Mouse (Mus musculus) CD4-positive, CD25-positive, alpha-beta regulatory T cell, adult 4 months (primary cell): ENCODE results near the gene Wnk4. TPM values are rescaled to one million over a fixed set of nuclear protein-coding genes. Genes with fewer than 3 reads are reported as not detected.

Experiments
- ATAC-seq: one replicate; pipeline ENCODE4 v1.8.0; 2017
- polyA plus RNA-seq, 2 experiments: library from polyadenylated mRNA; unstranded; fragments of 100-300 nt; shearing (Covaris generic); gene quantifications; one replicate each; pipeline ENCODE4 v1.2.1; 2017

Wnk4 gene
- polyA plus RNA-seq, 2 experiments from 2014 or later = 0.91 to 1.4 TPM

DNA sequence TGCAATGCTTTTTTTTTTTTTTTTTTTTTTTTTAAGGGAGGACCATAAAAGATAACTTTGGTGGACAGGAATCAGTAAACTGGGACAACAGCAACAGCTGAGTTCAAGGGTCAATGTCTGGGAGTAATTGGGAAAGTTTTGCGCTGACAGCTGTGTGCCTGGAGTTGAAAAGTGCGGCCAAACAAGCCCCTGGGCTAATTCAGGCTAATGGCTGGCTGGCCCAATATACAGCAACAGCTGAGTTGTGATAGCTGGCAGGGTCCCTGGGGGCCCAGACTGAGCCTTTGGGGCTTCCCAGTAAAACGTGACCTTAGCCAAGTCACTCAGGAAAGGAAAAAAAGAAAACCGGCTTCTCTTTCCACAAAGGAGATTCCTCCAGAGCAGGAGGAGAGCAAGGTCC is 15.3 kb upstream of the Wnk4 start:
- ATAC-seq = no peak

DNA sequence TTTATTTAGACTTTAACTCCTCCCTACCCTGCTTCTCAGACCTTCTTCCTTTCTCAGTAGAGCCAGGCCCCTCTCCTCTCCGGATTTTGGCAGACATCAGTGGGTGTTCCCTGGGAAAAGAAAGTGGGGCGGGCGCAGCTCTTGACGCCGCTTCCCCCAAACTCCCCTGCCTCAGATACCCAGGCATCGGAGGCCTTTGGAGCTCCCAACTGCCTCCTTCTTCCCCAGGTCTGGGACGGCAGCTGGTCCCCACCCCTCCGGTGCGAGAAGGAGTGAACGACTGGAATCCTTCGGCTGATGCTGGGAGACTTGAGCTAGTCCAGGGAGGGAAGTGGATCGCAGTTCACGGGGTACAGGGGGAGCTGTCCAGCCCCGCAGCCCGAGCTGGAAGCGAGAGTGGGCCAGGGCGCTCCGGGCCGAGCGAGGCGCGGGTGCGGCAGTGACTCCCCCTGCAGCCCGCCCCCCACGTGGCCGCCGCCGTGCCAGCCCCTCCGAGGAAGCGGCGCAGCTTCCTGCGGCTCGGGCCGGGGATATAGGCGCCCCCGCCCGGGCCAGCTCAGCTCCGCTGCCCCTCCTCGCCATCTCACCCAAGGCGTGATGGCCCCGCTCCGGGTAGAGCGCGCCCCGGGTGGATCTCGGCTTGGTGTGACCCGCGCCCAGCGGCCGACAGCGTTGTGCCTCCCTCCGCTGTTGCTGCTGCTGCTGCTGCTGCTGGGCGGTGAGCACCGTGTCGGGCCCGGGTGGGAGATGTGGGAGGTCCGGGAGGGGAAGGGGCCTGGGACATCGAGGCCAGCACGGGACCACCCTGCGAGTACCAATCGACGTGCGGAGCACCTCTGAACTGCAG is 14.3 kb upstream of the Wnk4 start, which contains the start of gene Ramp2:
TSS of gene Ramp2 (plus strand) at position 174 of the 847 bp plus-strand sequence.
- ATAC-seq = no peak

DNA sequence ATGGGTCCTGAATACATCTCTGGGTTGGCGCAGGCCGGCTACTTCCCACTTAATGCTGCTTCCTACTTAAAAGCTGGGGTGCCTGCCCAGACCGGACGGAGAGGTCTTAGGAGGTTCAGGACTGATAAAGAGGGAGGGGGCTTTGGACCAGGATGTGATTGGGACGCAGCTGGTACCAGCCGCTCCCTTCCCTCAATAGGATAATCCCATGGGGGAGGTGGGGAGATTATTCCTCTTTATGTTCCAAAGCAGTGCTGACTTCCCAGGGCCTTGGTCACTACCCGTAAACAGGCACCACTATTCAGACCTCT is 13.7 kb upstream of the Wnk4 start:
- ATAC-seq = no peak

DNA sequence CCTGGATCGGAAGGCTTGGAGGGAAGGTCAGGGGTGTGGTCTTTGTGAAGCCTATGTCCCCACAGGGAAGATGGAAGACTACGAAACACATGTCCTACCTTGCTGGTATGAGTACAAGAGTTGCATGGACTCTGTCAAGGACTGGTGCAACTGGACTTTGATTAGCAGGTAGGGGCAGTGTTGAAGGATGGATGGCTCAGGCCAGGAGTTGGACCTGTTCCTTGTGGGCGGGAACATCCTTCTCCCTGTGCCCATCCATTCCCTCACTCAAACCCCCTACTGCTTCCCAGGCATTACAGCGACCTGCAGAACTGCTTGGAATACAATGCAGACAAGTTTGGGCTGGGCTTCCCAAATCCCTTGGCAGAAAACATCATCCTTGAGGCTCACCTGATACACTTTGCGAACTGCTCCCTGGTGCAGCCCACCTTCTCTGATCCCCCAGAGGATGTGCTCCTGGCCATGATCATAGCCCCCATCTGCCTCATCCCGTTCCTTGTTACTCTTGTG is 12.8 kb upstream of the Wnk4 start:
- no peak for ATAC-seq

DNA sequence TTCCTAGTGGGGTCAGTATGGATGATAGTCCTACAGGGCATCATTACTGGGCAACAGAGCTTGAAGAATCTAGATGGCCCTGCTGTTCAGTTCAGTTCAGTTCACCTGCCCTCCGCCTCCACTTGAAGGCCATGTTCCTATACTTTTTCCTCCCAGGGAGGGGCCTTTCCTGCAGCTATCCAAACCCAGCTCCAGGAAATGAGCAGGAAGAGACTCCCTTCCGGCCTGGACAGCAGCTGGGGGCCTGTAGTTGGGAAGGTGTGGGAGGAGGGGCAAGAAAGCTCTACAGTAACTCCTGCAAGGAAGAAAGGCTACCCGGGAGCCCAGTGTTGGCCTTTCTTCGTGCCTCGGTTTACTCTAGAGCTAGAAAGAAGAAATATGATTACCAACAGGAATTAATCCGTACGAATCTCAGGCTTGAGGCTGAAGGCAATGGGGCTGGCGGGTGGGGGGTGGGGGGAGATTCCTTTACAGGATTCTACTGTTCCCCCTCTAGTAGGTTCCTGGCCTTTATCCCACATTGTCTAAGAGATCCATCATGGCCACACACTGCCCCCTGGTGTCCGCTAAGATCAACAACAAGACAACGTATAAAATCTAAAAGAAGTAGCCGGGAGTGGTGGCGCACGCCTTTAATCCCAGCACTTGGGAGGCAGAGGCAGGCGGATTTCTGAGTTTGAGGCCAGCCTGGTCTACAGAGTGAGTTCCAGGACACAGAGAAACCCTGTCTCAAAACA is 11.9 kb upstream of the Wnk4 start:
- ATAC-seq = peak; percentile 33

DNA sequence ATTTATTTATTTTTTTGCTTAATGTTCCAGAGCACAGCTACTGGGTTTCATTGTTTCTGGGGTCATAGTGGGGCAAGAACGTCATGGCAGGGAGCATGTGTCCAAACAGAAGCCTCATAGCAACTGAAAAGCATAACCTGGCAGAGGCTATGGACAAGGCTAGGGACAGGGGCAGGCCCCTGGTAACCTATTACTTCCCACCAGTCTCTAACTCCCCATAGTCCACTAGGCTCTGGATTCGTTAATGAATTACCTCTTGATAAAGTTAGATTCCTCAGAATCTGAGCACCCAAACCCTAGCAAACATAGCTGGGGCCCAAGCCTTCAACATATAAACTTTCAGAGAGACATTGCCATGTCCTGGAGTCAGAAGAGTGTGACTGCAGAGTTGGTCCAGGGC is 9.3 kb upstream of the Wnk4 start:
- ATAC-seq = no peak

DNA sequence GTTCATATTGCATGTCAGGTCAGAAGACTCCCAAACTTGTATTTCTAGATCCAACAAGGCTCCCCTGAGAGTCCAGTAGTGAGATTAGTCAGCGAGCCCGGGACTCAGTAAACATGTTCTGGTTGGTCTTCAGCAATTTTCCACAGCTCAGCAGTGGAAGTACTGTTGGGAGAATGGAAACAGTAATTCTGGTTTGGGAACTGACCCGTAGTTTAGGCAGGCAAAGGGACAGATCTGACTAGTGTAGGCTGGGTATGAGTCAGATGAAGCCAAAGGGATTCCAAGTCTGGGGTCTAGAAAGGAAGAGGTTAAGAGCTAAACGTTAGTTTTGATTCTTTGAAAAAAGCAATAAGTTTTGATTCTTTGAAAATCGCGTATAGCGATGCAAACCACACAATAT is 7.4 kb upstream of the Wnk4 start:
- ATAC-seq = no peak

DNA sequence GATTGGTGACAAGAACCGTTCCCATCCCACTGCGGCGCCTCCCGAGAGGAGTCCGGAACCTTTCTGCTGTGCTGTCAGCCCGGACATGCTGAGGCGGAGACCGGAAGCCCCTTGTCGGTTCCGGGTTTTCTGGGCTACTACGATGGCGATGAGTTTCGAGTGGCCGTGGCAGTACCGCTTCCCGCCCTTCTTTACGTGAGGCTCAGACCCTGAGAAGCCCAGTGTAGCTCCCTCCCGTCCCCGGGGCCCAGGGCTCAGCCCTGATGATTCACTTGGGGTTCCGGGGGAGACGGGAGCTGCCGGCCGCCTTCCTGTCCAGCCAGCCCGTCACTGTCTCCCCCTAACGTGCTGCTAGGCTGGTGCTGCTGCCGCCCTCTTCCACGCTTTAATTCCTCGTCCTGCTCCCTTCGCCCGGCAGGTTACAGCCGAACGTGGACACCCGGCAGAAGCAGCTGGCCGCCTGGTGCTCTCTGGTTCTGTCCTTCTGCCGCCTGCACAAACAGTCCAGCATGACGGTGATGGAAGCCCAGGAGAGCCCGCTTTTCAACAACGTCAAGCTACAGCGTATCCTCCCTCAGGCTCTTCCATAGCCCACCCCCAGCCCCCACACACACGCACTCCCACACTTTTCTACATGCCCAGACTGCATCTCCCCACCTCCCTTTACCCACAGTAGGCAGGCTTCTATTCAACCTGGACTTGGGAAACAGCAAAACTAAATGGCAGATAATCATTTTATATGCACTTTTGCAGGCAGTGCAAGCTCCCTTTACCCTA is 6.6 kb upstream of the Wnk4 start, which contains the start of gene Vps25:
TSS of gene Vps25 (plus strand) at position 95 of the 777 bp plus-strand sequence.
- ATAC-seq = peak; percentile 97

- ATAC-seq = no peak
Observed at GRCm38 (mm10) chr11:101255826-101256775, 4.3 kb upstream of the Wnk4 start.

- no peak for ATAC-seq
Observed at GRCm38 (mm10) chr11:101259261-101259712, 1.1 kb upstream of the Wnk4 start.

GRCm38 (mm10) chr11:101260826-101261380 is 536 bp downstream of the Wnk4 start:
- ATAC-seq = no peak

- ATAC-seq = no peak
Observed at GRCm38 (mm10) chr11:101262272-101262967, 2.1 kb downstream of the Wnk4 start.

DNA sequence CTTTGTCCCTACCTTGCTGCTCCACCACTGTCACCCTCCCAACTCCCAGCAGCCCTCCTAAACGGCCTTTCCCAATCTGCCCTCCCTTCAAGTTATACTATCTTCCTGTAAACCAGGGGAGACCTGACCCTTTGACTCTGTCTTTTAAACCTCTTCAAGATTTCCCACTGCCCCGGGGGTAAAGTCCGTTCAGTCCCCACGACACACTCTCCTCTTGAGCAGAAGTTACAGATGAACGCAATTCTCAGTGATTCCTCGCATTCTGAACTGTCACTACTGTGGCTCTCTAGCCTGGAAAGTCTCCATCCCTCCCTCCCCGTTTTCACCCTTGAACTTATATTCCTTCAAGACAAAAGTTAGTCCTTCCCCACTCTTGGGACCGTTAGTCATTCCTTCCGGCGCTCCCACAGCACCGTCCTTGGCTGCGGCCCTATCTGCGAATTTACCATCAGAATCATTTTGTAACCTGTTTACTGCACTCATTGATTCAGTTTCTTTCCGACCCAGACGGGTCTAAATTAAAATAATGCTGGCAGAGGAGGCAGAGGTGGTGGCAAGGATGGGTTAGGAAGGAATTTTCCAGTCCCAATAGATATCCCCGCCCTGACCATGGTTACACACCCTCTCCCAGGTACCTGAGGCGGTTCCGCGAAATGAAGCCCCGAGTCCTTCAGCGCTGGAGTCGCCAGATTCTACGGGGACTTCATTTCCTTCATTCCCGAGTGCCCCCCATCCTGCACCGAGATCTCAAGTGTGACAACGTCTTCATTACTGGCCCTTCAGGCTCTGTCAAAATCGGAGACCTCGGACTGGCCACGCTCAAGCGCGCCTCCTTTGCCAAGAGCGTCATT is 3.0 kb downstream of the Wnk4 start:
- ATAC-seq = no peak

DNA sequence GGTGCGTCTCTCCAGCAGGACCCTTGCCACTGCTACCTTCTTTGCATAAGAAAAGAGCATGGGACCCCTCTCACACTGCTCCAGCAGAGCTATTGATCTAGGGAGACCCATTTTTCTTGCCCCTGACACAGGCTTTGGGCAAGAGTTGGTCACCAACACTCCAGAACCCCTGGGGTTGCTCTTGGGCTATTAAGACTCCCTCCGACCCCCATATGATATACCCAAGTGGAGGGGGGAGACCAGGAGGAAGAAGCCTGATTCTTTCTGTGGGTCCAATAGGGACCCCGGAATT is 3.6 kb downstream of the Wnk4 start:
- no peak for ATAC-seq

DNA sequence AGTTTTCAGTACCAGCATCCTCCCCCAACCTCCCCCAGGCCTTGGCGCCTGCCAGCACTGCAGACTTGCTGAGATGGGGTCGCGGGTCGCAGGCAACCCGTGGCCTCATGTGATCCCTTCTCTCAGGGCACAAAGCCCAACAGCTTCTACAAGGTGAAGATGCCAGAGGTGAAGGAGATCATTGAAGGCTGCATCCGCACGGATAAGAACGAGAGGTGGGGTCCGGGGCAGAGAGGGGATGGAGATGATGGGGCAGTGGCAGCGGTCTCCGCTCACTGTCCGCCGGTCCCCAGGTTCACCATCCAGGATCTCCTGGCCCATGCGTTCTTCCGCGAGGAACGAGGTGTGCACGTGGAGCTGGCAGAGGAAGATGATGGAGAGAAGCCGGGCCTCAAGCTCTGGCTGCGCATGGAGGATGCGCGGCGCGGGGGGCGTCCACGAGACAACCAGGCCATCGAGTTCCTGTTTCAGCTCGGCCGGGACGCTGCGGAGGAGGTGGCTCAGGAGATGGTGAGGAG is 4.6 kb downstream of the Wnk4 start:
- ATAC-seq = no peak

- ATAC-seq = no peak
Observed at GRCm38 (mm10) chr11:101265906-101266305, 5.5 kb downstream of the Wnk4 start.

- ATAC-seq = no peak
Observed at GRCm38 (mm10) chr11:101269577-101270116, 9.3 kb downstream of the Wnk4 start.

DNA sequence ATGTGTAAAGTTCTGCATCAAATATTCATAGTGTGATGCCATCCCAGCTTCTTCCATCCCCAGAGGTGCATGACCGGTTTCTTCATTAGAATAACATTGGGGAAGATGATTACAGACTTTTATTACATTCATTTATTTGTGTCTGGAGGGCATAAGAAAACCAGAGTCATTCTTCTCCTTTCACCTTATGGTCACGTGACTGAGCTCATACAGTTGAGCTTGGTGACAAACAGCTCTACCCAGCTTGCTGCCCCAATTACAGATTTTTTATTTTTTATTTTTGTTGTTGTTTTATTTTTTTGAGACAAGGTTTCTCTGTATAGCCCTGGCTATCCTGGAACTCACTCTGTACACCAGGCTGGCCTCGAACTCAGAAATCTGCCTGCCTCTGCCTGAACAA is 12.1 kb downstream of the Wnk4 start:
- ATAC-seq = no peak

- ATAC-seq = no peak
Observed at GRCm38 (mm10) chr11:101275309-101275708, 14.9 kb downstream of the Wnk4 start.
